Mouse (Mus musculus) right cerebral cortex, postnatal 4 days (tissue): ENCODE measurements at regions not wholly inside any gene's neighbourhood (a gene's known extent, or its start where the extent isn't known, plus 50 kb on each side); places are given as distances from the start of the nearest gene placed in this dataset.
"Not testable (repeated sequence)": the region's sequence is repeated elsewhere in the genome, so short reads cannot be mapped to it uniquely, and the experiment has no call there.

Experiments used
- DNase-seq: peaks from one replicate; pipeline ENCODE4 v3.0.0-alpha.2; 2022

DNA sequence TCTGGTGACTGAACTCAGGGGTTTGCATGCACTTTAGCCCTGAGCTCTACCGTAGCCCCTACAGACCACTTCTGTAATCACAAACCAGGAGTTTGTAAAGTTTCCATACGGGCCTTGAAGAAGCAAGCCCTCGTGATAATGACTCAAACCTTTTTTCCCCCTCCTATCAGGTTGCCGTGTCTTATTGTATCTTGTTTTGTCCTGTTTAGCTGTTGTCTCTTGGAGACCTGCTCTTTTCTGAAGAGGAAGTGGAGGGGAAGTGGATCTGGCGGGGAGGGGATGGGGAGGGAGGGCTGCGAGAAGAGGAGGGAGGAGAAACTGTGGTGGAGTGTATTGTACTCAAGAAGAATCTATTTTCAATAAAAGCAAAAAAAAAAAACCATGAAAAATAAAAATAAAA lies 87.0 kb downstream of the Fam43a start:
- DNase-seq = no peak

DNA sequence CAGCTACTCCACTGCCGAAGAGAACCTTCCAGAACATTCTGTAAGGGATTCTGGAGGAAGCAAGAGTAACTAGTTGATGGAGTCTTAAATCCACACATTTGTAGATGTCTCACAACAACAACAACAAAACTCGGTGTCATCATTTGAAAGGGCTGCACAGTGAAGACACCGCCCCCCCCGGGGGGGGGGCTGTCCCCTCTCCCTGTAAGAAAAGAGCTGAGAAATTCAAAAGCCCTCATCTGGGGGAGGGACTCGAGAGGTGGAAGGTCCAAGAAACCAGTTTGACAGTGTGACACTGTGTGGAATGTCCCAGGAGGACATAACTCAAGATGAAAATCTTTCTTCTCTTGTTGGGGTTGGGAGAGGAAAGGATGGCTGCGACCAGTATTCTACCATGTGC lies 87.7 kb downstream of the Fam43a start:
- no peak for DNase-seq

DNA sequence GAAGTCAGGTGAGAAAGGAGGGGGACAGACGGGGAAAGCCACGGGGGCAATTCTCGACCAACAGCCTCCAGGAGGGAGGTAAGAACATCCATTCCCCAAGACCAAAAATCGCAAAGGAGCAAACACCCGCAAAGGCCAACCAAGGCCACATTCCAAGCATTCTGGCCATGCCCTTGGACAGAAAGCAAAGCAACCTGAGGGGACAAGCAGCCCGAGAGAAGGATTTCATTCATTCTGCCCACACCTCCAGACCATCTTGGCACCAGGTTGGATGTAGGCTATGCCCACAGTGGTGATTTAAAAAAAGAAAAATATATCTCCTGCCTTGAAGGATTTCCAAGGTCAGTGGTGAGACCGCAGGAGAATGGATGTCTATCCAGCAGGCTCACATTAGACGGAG lies 88.2 kb downstream of the Fam43a start:
- DNase-seq = no peak

DNA sequence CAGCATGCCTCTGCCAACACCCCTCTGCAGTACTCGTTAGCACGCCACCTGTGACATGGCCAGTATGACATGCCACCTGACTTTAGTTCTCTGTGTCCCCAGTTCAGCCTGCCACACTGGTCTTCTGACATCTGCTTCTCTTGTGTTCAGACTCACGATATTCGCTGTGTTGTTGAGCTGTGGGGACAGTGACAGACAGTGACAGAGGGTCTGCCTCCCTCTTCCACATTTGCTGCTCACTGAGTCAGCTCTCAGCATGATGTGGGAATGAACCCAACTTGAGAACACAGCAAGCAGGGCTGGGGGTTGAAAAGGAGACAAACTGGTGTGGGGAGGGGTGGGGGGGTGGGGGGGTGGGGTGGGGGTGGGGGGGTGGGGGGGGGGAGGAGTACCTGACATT lies 91.0 kb downstream of the Fam43a start:
- no peak for DNase-seq

DNA sequence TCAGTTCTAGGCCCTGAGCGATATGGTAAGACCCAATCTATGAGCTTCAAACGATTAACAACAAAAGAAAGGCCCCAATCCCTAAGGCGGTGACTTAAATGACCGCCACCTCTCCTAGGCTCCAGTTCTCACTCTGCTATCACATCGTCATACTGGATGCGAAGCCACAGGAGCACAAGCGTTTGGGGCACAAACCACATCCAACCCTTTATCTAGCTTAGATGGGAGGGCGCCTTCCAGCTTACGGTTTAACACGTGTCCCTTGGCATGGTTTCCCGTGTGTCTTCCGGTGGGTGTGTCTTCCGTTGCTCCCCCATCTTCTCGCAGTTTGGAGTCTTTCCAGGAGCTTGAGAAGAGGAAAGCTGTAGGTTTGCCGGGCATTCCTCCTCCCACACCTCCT lies 92.4 kb downstream of the Fam43a start:
- DNase-seq = no peak

DNA sequence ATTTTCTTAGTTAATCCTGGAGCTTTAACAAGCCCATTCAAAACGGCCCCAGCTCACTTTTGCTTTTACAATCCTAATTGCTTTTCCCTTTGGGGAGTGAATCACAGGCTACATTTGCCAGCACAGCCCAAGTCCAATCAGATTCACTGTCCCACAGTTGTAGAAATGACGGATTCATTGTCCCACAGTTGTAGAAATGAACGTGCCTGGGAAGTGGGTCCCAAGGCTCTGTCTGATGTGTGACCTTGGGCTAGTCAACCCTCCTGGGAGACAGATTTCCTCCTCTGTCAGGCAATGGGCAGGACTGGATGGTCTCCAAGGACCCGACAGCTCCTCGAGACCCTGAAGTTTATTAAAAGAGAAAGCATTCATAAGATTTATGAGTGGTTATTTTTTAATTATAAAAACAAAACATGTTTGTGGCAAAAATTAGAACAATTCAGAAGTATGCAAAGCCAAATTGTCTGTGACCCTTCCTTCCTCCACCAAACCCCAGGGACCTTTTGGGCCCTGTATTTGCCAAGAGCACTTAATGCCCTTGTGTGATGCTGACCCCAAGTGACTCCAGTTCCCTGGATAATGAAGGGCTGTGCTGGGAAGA lies 93.1 kb downstream of the Fam43a start:
- no peak for DNase-seq

DNA sequence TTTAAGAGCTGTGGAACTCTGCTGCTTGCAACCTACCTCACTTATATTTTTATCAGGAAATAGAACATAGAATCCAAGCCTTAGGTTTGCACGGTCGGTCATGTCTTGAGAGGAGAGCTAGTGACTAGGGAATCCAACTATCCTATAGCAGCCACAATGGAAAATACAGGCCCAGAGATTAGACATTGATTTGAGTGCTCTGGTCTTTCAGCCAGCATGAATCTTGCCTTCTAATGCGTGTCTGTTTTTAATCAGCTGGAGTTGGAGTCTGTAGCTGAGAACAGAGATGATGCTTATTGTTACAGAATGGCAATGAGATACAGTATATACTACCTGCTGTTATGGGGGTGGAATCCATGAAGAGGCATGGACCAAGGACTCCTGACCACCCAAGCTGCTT lies 93.7 kb downstream of the Fam43a start:
- no peak for DNase-seq

DNA sequence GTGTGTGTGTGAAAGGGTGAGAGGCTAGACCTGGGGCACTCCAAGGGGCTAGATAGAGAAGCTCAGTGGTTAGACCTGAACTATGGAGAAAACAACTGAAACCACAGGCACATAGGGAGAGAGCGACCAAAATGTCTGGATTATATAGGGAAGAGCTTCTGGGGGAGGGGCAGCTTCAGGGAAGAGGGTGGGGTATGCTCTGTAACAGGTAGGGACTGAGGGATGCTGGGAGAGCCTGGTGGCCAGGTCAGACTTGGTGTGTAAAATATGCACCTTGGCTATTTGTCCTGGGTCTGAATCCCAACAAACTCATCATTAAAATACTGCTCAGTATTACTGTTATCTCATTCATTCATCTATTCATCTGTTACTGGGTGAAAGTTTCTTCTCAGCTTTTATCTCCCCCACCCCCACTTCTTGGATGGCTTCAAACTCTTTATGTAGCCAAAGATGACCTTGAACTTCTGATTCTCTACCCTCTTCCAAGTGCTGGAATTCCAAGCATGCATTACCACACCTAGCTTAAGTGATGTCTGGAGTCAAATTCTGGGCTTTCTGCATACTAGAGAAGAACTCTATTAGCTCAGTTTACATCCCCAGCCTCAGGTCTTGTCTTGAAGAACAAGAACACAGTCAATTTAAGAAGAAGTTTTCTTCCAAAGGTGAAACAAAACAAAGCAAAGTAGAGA lies 94.5 kb downstream of the Fam43a start:
- DNase-seq = no peak

DNA sequence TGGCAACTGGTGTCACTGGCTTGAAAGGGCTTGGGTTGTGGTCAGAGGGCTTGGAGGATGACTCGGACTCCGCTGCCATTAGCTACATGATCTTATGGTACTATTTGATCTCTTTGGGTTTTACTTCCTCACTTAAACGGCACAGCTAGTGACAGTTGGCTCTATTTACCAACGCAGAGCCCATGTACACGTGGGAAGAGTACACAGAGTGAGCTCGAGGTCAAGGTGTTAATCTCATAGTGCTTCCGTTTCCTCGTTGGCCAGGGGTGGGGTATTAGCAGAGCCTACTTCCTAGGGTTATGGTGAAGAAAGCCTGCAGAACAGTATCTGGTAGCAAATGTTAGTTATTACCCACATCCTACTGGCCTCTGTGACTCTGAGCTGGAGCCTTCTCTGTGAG lies 96.2 kb downstream of the Fam43a start:
- DNase-seq = no peak

DNA sequence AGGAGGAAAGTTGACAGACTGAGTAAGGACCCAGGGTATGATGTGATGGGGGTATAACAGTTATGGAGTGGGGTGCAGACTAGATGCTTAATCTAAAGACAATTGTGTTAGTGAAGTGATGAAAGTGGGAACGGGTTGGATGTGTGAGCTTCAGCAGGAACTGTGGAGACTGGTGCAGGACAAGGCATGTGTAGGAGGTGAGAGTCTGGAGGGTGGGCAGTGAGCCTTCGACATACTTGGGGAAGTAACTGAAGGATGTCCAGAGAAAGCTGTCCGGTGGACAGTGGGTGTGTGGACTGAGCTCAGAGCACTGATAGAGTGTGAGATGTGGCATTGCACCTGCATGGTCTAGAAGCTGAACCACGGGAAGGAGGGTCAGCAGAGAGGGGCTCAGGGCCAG lies 97.7 kb downstream of the Fam43a start:
- no peak for DNase-seq

DNA sequence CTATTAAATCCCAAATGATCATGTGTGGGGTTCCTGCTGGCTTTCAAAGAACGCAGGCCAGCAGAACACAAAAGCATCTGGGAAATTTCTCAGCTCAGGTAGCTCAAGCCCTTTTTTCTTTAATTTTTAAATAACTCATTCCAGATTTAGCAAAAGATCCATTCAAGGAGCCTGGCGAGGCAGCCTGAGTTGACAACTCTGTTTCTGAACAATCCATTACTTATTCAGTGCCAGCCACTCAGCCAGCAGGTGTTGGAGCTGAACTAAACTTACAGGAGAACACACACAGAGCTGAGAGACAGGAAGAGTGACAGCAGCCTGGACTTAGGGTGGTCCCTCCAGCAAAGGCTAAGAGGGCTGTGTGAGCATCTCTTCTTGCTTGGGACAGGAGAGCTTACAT lies 98.3 kb downstream of the Fam43a start:
- DNase-seq = no peak

DNA sequence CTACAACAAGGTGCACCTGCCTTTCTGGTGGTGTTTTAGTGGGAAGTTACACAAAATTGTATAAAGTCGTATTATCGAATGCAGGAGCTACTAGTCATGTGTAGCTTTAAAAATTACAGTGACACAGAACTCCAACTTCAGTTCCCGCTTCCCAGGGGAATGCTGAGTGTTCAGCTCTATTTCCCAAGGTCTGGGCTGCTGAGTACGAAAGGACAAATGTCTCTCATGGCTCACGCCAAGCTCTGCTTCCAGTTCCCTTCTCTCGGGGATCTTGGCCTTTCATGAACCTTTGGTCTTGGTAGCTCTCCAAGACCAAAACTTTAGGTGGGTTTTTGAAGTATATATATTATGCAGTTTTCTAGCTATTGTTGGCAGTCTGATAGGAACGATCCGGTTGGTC lies 104.3 kb downstream of the Fam43a start:
- DNase-seq = no peak

DNA sequence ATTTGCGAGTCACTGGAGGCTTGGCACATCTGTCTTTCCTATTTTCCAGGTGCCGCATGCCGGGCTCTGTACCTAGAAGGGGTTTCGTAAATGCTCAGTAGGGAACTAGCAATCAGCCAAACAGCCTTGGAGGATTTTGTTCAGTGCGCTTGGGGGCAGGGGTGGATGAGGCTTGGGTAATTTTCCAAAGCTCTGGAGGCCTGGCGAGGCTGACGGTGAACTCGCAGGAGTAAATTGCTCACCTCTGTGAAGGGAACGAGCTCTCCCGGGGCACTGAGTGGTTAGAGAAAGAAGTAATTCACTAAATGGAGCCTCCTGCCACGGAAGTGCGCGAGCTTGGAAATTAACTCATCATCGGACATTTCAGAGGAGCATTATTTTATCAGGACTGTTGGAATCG lies 110.0 kb downstream of the Fam43a start:
- DNase-seq = no peak

DNA sequence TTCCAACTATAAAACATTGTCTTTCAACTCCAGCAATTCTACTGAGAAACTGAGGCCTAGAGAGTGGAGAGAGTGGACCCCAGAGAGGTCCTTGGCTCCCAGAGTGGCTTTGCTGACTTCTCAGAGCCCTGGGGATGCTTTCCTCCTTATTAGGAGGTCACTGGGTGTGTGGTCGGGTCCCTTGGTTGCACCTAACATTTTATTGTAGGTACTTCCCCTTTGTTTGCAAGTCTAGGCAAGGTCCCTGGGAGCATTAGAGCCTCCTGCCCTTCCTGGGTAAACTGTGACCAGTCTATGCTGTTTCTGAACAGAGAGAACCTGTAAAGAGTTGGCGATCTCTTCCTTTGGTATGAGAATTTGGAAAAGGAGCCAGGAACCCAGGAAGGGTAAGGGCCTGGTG lies 110.5 kb downstream of the Fam43a start:
- no peak for DNase-seq

DNA sequence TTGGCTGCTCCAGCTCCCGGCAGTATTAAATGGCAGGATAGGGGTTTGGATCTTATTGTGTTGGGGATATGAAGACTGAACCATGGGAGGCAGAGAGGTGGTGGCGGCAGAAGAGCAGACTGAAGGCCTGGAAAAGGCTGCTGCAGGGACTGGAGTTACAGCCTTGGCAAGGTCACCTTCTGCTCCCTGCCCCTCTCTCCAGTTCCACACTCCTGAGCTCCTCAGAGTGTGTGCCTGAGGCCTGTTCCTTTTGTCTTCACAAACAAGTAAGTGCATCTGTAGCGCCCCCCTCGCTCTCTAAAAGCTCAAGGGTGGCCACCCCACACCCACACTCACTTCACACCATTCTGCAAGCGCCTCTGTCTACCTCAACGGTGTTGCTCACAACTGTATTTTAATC lies 113.0 kb downstream of the Fam43a start:
- no peak for DNase-seq

DNA sequence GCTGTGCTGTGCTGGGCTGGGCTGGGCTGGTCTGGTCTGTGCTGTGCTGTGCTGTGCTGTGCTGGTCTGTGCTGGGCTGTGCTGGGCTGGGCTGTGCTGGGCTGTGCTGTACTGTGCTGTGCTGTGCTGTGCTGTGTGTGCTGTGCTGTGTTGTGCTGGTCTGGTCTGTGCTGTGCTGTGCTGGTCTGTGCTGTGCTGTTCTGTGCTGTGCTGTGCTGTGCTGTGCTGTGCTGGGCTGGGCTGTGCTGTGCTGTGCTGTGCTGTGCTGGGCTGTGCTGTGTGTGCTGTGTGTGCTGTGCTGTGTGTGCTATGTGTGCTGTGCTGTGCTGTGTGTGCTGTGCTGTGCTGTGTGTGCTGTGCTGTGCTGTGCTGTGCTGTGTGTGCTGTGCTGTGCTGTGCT lies 118.1 kb downstream of the Fam43a start:
- not testable (repeated sequence) for DNase-seq

DNA sequence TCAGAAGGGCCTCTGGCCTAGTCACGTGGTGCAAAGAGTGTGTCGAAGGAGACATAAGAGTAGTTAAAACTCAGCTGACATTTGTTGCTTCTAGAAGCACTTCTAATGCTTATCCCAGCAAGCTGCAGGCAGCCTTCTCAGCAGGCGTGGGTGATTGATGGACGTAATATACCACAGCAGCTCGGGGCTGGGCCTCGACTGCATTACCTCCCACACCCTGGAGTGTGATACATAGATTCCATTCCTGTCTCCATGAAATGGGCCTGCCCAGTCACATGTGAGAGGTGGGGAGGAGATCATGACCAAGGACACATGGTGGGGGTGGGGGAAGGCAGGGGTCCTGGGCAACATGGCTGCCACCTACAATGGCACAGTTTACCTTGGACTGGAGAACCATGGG lies 121.3 kb downstream of the Fam43a start:
- DNase-seq = no peak

DNA sequence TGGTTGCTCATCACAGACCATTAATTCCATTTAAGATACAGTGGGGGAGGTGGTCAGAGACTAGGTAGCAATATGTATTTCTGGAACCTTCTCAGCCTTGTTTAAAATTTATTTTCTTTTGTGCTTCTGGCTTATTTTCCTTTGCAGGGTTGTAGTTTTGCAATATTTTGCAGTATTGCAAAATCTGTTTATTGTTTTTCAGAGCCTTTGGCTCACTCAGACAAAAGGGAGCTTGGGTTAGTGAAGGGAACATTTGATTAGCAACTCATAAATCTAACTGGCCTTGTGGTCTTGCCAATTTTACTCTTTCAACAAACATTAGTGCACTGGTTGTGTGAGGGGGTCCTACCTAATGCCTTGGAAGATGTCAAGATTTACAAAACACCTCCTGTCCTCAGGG lies 121.7 kb downstream of the Fam43a start:
- no peak for DNase-seq

DNA sequence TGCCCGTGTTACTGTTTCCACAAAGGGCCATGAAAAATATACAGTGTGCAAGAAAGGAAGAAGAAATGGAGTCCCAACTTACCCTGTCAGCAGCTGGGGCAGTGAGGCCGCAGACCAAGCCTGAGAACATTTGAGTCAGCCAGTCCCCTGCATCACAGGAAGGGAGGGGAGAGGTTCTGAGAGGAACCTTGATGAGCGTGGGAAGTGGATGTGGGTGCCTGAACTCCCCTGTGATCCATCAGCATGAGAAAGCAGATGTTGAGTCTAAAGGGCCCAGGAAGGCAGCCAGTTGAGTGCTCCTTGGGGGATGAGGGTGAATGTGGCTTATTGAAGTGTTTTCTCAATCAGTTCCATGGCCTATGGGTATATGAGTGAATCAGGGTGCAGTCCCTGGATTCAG lies 122.8 kb downstream of the Fam43a start:
- DNase-seq = no peak

DNA sequence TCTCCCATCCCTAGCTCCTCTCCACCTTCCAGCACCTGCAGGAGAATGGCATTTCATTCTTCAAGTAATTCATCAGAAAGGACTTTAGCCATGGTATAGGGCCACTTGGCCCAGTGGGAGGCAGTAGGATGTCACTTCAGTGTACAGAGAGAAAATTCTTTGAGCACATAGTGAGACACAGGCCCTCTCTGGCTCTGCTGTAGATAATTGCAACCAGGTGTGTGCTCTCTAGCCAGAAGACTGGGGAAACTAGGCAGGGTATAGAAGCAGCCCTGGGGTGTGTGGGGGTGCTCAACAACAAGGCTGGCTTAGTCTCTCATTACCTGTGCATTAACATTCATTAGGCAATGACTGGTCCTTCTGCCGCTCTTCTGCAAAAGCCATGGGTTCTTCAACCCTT lies 125.1 kb downstream of the Fam43a start:
- no peak for DNase-seq

DNA sequence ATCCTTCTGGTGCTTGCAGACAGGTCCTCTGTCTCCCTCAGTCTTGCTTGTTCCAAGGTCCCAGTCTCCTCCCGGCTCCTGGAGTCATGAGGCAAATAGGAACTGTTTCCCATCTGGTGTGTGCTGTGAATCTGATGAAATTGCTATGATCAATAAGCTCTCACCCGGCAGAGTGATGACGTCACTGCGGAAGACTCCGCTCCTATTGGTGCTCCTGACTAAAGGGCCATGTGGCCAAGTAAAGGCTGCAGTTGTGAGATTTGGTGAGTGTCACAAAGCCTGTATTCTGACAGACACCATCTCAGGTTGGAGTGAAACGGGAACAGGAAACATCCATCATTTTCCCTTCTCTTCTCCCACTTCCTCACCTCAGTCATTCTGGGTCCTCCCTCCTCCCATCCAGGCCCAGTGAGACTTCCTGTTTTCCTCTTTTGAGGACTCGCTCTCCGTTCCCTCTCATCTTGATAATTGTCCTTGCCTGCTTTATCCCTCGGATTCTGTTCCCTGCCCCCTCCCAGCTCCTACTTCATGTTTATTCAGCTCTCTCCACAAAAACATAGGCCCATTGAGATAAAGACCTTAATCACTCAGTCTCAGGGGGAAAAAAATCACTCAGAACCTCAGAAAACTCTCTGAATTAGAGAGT lies 133.4 kb downstream of the Fam43a start:
- no peak for DNase-seq

DNA sequence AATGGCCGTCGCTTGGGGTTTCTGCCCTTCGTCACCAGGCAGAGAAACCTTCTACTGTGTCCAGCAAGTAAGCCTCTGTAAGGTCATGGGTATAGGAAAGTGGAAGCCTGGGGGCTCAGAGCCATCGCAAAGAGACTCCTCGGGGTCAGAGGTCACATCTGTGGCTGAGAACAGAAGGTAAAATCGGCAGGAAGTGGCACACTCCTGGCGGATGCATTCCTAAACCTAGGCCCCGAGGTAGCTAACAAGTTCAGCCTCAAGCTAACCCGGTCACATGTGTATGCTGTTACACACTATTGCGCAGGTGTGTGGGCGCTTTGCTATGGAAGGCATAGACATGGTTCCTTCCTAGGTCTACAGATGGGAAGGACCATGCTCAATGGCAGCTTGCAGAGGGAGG lies 134.0 kb downstream of the Fam43a start:
- DNase-seq = no peak

DNA sequence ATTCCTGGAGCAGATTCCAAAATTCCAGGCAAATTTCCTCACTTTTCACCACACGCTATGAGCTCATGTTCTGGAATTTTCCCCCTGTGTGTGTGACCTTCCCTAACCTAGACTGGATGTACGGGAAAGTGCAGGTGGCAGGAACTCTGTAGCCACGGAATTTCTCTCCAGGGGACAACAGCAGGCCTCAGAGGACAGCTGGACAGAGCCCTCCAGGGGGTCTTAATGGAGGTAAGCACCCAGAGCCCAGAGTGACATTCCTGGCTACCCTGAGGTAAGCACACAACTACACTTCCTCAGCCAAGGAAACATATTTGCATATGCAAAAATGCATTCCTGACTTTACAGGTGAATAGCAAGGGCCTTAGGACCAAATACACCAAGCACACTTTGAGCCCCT lies 135.8 kb downstream of the Fam43a start:
- DNase-seq = no peak

DNA sequence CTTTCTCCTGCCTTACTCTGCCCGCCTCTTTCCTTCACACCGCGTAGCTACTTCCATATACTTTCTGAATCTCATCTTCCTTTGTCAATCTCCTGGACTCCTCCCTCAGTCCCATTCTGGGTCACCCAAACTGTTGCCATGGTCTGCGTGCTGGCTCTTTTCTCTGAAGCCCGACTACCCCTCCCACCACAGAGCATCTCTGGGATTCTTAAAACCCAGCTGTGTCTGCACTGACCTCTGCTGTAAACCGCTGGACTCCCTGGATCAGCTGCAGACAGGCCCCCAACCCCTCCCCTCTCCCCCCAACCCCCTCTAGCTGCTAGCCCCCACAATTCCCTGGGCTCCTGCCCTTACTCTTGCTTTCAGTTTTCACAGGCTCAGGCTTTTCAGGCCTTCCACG lies 136.4 kb downstream of the Fam43a start:
- no peak for DNase-seq
